Mouse (Mus musculus) midbrain, embryonic 10.5 days (tissue): ENCODE measurements around the gene C130032M10Rik. TPM values are rescaled to one million over a fixed set of nuclear protein-coding genes. Genes with fewer than 3 reads are reported as not detected.

ENCODE experiments used
- DNase-seq: peaks from one replicate; pipeline ENCODE4 v3.0.0-alpha.2; 2017; ENCODE audit warnings: low spot score
- H3K27ac ChIP-seq: fragments of 300-500 bp; sonication (generic); replicated peaks from 2 replicates; pipeline ENCODE4 v1.5.1; 2016; ENCODE audit warnings: mild to moderate bottlenecking
- H3K27me3 ChIP-seq: fragments of 300-500 bp; sonication (generic); 2 replicates; pipeline ENCODE4 v1.6.1; 2016; ENCODE audit warnings: low read depth, mild to moderate bottlenecking; ENCODE audit not compliant: poor library complexity, severe bottlenecking
- H3K36me3 ChIP-seq: fragments of 300-500 bp; sonication (generic); 2 replicates; pipeline ENCODE4 v1.6.1; 2016; ENCODE audit warnings: mild to moderate bottlenecking, moderate library complexity
- H3K4me1 ChIP-seq: fragments of 300-500 bp; sonication (generic); 2 replicates; pipeline ENCODE4 v1.6.1; 2016
- H3K4me3 ChIP-seq: fragments of 300-500 bp; sonication (generic); 2 replicates; pipeline ENCODE4 v1.5.1; 2016; ENCODE audit warnings: mild to moderate bottlenecking, moderate library complexity
- H3K9me3 ChIP-seq: fragments of 300-500 bp; sonication (generic); replicated peaks from 2 replicates; pipeline ENCODE4 v1.6.1; 2016; ENCODE audit warnings: mild to moderate bottlenecking
- WGBS: fragments of 180-500 bp; shearing (Covaris S2); methylation state at CpG from one replicate; pipeline ENCODE4 v1.1.7; 2016; 5-methylcytosine and 5-hydroxymethylcytosine counted together
- polyA plus RNA-seq: library from polyadenylated mRNA; unstranded; fragments of >200 nt; fragmentation: Nextera tagmentation; extraction: Ambion mirVana; gene quantifications from 2 replicates; pipeline ENCODE4 v1.2.1, GENCODE M21; 2016

The C130032M10Rik gene
- polyA plus RNA-seq, 1 experiment from 2014 or later: 0.98 TPM

DNA sequence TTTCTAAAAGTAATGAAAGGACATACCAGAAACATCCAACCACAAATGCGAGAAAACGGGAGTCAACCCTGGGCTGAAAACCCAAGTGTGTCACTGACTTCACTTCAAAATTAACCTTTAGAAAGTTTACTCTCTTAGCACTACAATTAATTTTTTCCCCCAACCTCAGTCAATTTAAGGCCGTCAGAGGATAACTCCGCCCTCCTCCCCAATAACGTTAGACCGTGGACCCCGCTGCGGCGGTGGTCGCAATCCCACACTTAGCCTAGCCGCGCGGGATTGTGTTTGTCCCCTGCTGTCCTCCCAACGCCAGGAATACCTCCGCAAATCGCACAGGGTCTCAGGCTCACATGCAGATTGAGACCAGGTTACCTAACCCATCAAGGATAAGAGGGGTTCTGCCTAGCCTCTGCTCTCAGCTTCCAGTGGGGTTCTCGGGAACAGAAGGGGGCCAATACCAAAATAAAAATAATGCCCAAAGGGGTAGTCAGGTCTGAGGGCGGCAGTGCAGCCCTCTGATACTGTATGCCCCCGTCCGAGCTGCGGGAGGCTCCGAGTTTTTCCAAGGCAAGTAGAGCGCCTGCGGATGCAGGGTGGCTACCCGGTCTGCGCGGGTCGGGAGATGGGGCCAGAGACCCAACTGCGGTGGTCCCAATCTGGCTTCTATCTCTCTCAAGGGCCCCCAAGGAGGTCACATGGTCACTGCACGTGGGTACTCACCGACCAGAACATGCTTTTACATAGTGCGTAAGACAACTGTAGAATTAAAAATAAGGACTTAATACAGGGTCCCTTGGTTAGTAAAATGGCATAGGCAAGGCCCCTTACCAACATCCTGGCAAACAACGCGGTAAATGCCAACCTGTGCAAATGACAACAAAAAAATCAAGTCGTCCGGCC is 45.5 kb downstream of the C130032M10Rik start:
- Histone ChIP-seq H3K9me3 (no peaks in the 10 kb centered on the region), H3K27me3 (no peaks in the 10 kb centered on the region), H3K4me3 (peak overlapping the region; percentile 92), H3K27ac (peak overlapping the region; percentile 99), H3K4me1 (peaks cover 77% of the 10 kb centered on the region), H3K36me3 (no peaks in the 10 kb centered on the region)
- under 1% methylated on average over 36 of the region's 36 CpGs for WGBS
- DNase-seq: peak; percentile 50

DNA sequence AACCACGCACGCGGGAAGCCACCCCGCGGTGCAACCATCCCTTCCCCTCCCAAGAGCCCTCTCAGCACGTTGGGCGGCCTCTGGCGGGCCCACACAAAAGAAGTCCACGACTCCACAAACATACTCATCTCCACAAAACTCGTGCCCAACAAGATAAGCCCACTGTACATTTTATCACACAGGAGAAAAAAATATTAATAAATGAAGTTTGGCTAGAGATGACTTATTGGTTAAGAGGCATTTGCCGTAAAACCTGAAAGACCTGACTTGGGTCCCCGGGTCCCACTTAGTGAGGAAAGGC is 46.1 kb downstream of the C130032M10Rik start:
- H3K4me3 ChIP-seq: peak overlapping the region; percentile 92
- H3K27ac ChIP-seq: peak overlapping the region; percentile 99
- peak; percentile 60 for DNase-seq
- H3K4me1 ChIP-seq: peaks cover 71% of the 10 kb centered on the region
- H3K27me3 ChIP-seq: no peaks in the 10 kb centered on the region
- 0% methylated on average over 12 of the region's 12 CpGs for WGBS
- no peaks in the 10 kb centered on the region for H3K36me3 ChIP-seq
- no peaks in the 10 kb centered on the region for H3K9me3 ChIP-seq

DNA sequence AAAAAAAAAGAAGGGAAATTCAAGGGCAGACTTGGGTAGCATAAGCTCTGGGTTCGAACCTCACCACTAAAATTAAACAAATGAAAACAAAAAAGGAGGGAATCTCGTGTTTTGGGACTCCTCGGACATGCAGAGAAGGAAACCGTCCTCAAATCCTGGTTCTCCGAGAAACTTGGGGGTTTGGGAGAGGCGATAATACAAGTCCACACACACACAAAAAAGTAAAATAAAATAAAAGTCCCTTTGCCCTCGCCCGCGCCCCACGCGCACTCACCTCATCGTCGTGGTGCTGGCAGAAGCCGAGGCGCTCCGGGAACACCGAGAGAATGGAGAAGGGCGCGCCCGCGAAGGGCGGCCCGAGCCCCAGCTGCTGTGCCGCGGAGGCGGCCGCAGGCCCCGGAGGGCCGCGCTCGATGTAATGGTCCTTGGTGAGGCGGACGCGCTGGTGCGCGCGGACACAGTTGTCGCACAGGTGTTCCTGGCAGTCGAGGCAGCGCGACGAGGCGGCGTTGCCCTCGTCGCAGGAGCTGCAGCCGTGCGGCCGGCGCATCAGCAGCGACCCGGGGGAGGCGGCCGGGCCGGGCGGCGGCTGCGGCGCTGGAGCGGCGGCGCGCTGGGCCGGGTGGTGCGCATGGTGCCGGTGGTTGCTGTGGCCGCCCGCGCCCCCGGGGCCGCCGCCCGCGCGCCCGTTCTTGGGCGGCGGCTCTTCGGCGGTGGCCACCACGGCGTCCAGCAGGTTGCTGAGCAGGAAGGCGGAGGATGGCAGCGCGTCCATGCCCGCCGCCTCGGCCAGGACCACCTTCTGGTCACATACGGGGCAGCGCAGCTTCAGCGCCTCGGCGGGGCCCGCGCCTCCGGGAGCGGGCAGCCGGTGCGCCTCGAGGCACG is 46.8 kb downstream of the C130032M10Rik start:
- under 1% methylated on average over 98 of the region's 101 CpGs for WGBS
- no peaks in the 10 kb centered on the region for H3K27me3 ChIP-seq
- peak; percentile 62 for DNase-seq
- peak overlapping the region; percentile 99 for H3K27ac ChIP-seq
- peak overlapping the region; percentile 92 for H3K4me3 ChIP-seq
- peaks cover 64% of the 10 kb centered on the region for H3K4me1 ChIP-seq
- H3K9me3 ChIP-seq: no peaks in the 10 kb centered on the region; the same call in 1 of the 2 replicates
- H3K36me3 ChIP-seq: no peaks in the 10 kb centered on the region

DNA sequence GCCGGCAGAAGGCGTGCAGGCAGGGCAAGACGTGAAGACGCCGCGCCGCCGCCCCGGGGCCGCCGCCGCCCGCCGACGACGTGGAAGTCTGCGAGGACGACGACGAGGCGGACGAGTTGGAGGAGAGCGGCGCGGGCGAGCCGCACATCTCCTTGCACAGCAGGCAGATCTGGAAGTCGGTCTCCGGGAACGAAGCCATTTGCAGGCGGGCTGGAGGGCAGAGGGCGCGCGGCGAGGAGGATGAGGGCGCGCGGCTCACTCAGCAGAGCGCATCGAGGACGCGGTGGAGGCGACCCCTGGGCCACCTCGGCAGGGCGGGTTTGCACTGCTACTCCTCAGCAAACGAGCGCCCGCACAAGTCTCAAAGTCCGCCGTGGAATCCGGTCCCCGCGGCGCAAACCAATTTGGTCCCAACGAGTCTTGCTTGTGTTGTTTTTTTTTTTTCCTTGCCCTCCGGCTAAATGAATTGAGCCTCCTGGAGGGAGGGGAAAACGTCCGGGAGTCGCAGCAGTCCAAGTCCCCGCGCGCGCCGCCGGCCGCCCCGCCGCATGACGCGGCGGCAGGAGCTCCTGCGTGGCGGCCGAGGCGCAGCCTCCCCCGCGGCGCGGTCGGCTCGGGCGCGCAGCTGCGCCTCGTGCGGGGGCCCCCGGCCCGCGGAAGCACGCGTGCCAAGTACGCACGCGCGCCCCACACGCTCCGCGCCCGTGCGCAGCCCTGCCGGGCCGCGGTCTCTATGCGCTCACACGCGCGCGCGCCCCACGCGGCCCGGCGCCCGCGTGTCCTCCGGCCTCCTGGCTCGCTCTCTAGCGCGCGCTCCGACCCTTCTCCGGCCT is 47.6 kb downstream of the C130032M10Rik start:
- under 1% methylated on average over 94 of the region's 122 CpGs for WGBS
- H3K4me1 ChIP-seq: peaks cover 56% of the 10 kb centered on the region
- no peaks in the 10 kb centered on the region for H3K27me3 ChIP-seq

DNA sequence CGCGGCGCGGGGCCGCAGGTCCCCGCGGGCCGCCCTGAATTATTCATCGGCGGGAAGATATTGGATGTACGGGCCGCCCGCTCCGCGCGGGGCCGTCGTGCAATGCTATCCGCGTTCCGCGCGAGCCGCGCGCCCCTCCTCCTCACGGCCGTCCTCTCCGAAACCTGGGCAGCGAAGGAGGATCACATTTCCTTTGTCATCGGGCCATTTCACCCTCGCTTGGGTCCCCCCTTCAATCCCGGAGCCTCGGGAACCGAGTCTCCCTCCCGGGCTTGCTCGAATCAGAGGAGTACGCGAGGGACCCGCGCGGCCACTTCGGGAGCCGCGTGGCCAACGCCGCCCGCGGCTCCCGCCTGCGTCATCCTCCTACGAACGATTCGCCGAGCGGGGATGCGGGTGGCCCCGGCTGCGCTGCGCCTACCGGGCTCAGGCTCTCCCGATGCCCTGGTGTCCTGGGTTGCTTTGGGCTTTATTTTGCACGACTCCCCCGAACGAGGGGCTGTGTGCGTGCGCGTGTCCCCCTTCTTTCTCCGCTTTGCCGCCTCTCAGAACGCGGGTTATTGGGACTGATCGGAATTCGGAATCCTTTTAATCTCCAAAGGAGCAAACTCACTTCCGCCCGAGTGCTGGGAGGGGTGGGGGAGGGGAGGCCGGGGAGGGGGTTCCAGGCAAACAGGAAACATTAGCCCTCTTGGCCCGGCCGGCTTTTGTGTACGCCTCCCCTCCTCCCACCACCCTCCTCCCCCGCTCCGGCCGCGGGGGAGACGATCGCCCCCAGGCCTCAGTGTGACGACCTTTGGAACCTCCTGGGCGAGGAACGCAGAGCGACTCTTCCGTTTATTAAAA is 48.5 kb downstream of the C130032M10Rik start, which contains the start of gene Trim71:
TSS of gene Trim71 (minus strand) at position 609 of the 846 bp plus-strand sequence.
- no peaks in the 10 kb centered on the region for H3K36me3 ChIP-seq
- peak within 1 kb of the TSS; percentile 99 for H3K27ac ChIP-seq
- DNase-seq: peak; percentile 91
- H3K9me3 ChIP-seq: no peaks in the 10 kb centered on the region; the same call in 1 of the 2 replicates
- no peaks in the 10 kb centered on the region for H3K27me3 ChIP-seq
- peaks cover 47% of the 10 kb centered on the region for H3K4me1 ChIP-seq
- H3K4me3 ChIP-seq: peak within 1 kb of the TSS; percentile 92
- under 1% methylated on average over 91 of the region's 91 CpGs for WGBS

More for the DNA sequence above, 47.6 kb downstream of the C130032M10Rik start:
- DNase-seq: peak; percentile 69
- Histone ChIP-seq H3K36me3 (no peaks in the 10 kb centered on the region), H3K27ac (peak overlapping the region; percentile 99), H3K9me3 (no peaks in the 10 kb centered on the region; the same call in 1 of the 2 replicates), H3K4me3 (peak overlapping the region; percentile 92)

DNA sequence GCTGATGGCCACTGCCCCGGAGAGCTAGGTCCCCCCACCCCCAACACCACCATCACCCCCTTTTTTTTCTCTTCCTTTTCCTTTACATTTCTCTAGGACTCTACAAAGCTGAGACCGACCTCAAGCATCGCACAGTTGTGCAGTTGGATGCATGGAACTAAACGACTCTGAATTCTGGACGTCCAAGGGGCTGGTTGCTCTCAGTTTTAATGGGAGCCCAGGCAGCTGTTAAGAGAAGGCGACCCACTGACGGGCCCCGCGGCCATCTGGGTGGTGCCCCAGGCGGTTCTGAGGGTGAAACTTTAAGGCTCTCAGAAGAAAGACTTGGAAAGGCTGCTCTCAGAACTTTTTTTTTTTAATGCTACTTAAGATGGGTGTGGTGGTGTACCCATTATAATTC is 49.2 kb downstream of the C130032M10Rik start:
- Histone ChIP-seq H3K4me3 (peak overlapping the region; percentile 92), H3K9me3 (no peaks in the 10 kb centered on the region; the same call in 1 of the 2 replicates), H3K27me3 (no peaks in the 10 kb centered on the region), H3K4me1 (peaks cover 40% of the 10 kb centered on the region), H3K36me3 (no peaks in the 10 kb centered on the region), H3K27ac (peak overlapping the region; percentile 99)
- DNase-seq: peak; percentile 51
- under 1% methylated on average over 10 of the region's 10 CpGs for WGBS

Other genes with a start within 250 kb of the C130032M10Rik start
- not detected in 2 replicates for gene Bcl2a1c, start 185.6 kb upstream of the C130032M10Rik start, polyA plus RNA-seq
- gene Crtap, start 125.0 kb upstream of the C130032M10Rik start, polyA plus RNA-seq: 35.7 and 38.2 TPM in 2 replicates
- 23.8 and 25.0 TPM in 2 replicates for gene Glb1, start 114.6 kb upstream of the C130032M10Rik start, polyA plus RNA-seq
- 11.4 and 11.6 TPM in 2 replicates for gene Tmppe, start 114.6 kb upstream of the C130032M10Rik start, polyA plus RNA-seq
- not detected in 2 replicates for gene Ccr4, start 10.8 kb upstream of the C130032M10Rik start, polyA plus RNA-seq
- gene Trim71, start 48.7 kb downstream of the C130032M10Rik start, polyA plus RNA-seq: 4.3 and 6.8 TPM in 2 replicates
- gene Cnot10, start 124.5 kb downstream of the C130032M10Rik start, polyA plus RNA-seq: 71.9 and 72.7 TPM in 2 replicates
- 86.9 and 99.7 TPM in 2 replicates for gene Dync1li1, start 173.1 kb downstream of the C130032M10Rik start, polyA plus RNA-seq
- gene Cmtm6, start 215.4 kb downstream of the C130032M10Rik start, polyA plus RNA-seq: 27.1 and 27.2 TPM in 2 replicates